Mouse (Mus musculus): ENCODE measurements around the gene Rpl13a.
"Not testable (repeated sequence)": the region's sequence is repeated elsewhere in the genome, so short reads cannot be mapped to it uniquely, and the experiment has no call there.

DNA sequence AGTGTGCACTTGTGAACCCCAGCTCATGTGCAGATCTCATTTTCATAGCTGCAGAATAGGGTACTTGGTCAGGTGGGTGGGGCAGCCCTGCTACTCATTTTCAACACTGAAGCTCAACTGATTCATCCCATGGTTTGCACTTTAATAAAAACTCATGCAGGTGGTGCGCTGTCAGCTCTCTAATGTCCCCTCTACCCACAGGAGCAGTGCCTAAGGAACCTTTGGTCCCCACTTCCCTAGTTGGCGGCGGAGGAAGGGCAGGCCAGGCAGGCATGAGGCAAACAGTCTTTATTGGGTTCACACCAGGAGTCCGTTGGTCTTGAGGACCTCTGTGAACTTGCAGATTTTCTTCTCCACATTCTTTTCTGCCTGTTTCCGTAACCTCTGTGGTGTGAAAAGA, 2.9 kb downstream of the Rpl13a start:
- not testable (repeated sequence) for TF ChIP-seq CTCF, POLR2A (IDR thresholded peaks at IDR 0.05; ENCODE audit: insufficient read depth, low read depth, low read length)

All from olfactory bulb, adult 2 months (tissue).